Mouse (Mus musculus) lung, adult 2 months (tissue): ENCODE results near the gene Hist1h2bb. TPM values are rescaled to one million over a fixed set of nuclear protein-coding genes. Genes with fewer than 3 reads are reported as not detected.
A peak's percentile ranks its signal among the peaks of the same experiment; 100 is the strongest.

Source experiments
- DNase-seq: peaks from one replicate; pipeline ENCODE4 v3.0.0; 2022
- H3K4me1 ChIP-seq: fragments of 200-500 bp; 2 replicates; pipeline ENCODE4 v1.6.1; 2011; ENCODE audit warnings: low read length; ENCODE audit not compliant: control insufficient read depth, insufficient read depth
- H3K4me3 ChIP-seq: fragments of 200-500 bp; replicated peaks from 2 replicates; pipeline ENCODE3; 2011; ENCODE audit warnings: low read depth, mild to moderate bottlenecking, control low read depth, low read length; ENCODE audit errors: extremely low read depth
- CTCF ChIP-seq: fragments of 200-500 bp; IDR thresholded peaks from 2 replicates; pipeline ENCODE4 v1.5.1; 2011; ENCODE audit warnings: mild to moderate bottlenecking, low read length, control low read depth; ENCODE audit not compliant: insufficient read depth
- POLR2A ChIP-seq: fragments of 200-500 bp; IDR thresholded peaks from 2 replicates; pipeline ENCODE4 v1.6.1; 2011; ENCODE audit warnings: low read depth, mild to moderate bottlenecking, control low read depth, low read length, borderline replicate concordance; ENCODE audit errors: extremely low read depth
- WGBS: fragments of 180-500 bp; shearing (Covaris S2); methylation state at CpG from one replicate; pipeline ENCODE4 v1.1.7; 2018; 5-methylcytosine and 5-hydroxymethylcytosine counted together
- polyA plus RNA-seq: library from polyadenylated mRNA; depleted of rRNA; stranded (reverse); fragments of >200 nt; gene quantifications from 2 replicates; pipeline ENCODE4 v1.2.3, GENCODE M21; 2012

The Hist1h2bb gene
- polyA plus RNA-seq, 1 experiment: 2.5 TPM

DNA sequence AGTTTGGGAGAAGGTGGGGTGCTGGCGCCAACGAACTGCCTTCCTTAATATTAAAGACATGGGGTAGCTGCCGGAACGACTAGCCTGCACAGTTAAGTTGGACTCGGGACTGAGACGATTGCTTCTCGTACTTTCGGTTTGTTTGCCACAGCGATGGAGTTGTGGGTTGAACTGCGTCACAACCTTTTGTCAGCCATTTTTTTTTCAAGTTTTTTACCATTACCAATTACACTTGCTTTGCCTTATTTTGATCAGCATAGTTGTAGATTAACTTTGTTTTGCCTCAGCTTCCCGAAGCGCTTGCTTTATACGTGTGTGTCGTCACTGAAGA lies 6.6 kb upstream of the Hist1h2bb start:
- Histone ChIP-seq H3K4me3 (peak overlapping the region; percentile 100), H3K4me1 (peaks cover 4% of the 10 kb centered on the region)
- WGBS: 0% methylated on average over 14 of the region's 14 CpGs
- no peak for DNase-seq
- TF ChIP-seq POLR2A (peak; percentile 68; the same call in 1 of the 2 replicates), CTCF (no peak)

GRCm38 (mm10) chr13:23740256-23740840 lies 6.2 kb upstream of the Hist1h2bb start:
- no peak for DNase-seq

GRCm38 (mm10) chr13:23740910-23741309 lies 5.6 kb upstream of the Hist1h2bb start:
- Histone ChIP-seq H3K4me1 (peaks cover 4% of the 10 kb centered on the region), H3K4me3 (no peak overlapping the region)
- TF ChIP-seq CTCF: no peak
- no peak for TF ChIP-seq POLR2A
- no peak for DNase-seq
- WGBS: 50% methylated on average over 5 of the region's 5 CpGs

More at GRCm38 (mm10) chr13:23740256-23740840, 6.2 kb upstream of the Hist1h2bb start:
- TF ChIP-seq POLR2A (no peak), CTCF (no peak)
- Histone ChIP-seq H3K4me3 (peak overlapping the region; percentile 100), H3K4me1 (peaks cover 4% of the 10 kb centered on the region)
- WGBS: 13% methylated on average over 13 of the region's 13 CpGs

DNA sequence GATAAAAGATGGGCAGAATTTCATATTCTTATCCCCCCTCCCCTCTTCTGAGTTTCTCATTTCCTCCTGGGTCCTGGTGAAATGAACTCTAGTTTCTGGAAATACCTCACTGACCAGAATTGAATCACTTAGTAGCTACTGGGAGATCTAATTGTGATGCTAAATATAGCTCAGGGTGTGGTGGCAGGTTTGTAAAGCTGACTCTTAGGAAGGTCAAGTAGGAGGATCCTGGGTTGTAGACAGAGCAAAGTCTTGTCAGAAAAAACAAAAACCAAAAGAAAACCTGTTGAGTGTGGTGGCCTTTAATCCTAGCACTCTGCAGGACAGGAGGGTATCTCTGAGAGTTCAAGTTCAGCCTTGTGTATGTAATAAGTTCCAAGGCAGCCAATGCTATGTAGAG lies 4.5 kb upstream of the Hist1h2bb start:
- Histone ChIP-seq H3K4me3 (no peak overlapping the region), H3K4me1 (peaks cover 7% of the 10 kb centered on the region)
- TF ChIP-seq POLR2A (no peak), CTCF (no peak)
- no peak for DNase-seq

DNA sequence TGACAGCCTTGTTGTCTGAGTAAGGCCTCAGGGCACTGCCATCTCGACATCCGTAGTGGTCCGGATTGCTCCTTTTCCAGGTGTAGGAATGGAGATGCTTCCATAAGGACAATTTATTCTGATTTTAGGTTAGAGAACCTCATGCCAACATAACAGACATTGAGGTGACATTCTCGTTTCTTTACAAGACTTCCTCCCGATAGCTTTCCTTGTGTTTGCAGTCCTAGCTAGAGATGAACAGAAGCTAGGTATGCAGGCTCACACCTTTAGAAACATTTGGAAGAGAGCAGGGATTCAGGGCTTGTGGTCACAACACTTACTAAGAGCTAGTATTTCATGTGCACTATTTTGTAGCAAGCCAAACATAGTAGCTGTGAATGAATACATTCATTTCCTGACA lies 3.3 kb upstream of the Hist1h2bb start:
- Histone ChIP-seq H3K4me1 (peaks cover 7% of the 10 kb centered on the region), H3K4me3 (no peak overlapping the region)
- whole genome bisulfite sequencing: 80% methylated on average over 5 of the region's 5 CpGs
- TF ChIP-seq CTCF (no peak), POLR2A (no peak)
- DNase-seq: no peak

DNA sequence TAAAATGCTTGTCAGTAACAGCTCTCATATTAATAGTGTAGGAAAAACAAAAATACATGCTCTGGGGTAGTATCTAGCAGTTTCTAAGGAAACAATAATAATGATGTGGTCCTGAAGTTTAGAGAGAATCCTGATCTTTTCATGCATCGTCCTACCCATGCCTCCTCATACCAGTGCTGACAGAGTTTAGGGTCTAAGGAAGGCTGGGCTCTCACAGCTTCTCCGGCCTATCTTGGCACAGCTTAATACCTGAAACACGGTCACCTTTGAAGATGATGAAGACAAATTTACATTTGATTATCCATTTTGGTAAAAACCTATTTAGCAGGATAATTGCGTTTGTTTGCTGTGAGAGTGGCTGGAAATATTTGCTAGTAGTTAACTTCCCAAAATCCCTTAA lies 2.6 kb upstream of the Hist1h2bb start:
- no peak for TF ChIP-seq POLR2A
- WGBS: 44% methylated on average over 4 of the region's 4 CpGs
- Histone ChIP-seq H3K4me1 (peaks cover 7% of the 10 kb centered on the region), H3K4me3 (no peak overlapping the region)
- DNase-seq: no peak

DNA sequence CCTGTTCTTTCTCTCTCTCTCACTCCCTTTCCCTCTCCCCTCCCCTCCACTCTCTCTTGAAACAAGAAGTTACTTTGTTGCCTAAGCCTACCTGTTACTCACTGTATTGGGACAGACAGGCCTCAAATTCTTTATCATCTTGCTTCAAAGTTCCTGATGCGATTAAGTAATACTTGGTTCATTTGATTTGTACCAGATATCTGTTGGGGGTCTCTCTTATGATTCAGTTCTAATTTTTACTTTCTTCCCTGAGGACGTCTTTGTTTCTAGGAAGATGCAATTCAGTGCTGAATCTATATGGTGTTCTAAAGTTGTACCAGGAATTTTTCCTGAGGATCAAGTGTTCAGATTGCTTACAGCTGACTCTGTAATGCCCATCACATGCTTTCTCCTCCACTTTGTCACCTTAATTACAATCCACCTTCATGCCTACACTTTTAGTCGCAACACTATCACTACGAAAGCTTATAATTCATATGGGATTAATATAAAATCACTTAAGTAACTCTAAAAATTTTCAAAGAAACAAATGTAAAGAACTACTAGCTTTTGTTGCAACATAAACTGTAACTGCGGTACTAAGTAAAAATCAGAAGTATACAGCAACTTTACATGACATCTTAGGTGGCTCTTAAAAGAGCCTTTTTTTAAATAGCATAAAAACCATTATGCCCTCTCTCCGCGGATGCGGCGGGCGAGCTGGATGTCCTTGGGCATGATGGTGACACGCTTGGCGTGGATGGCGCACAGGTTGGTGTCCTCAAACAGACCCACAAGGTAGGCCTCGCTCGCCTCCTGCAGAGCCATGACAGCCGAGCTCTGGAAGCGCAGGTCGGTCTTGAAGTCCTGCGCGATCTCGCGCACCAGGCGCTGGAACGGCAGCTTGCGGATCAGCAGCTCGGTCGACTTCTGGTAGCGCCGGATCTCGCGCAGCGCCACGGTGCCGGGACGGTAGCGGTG lies 1.8 kb upstream of the Hist1h2bb start:
- peaks cover 7% of the 10 kb centered on the region for H3K4me1 ChIP-seq
- no peak overlapping the region for H3K4me3 ChIP-seq
- DNase-seq: no peak
- WGBS: 7% methylated on average over 24 of the region's 36 CpGs
- no peak for TF ChIP-seq POLR2A
- TF ChIP-seq CTCF: no peak

GRCm38 (mm10) chr13:23745381-23746161 lies 963 bp upstream of the Hist1h2bb start, which contains the start of gene Hist1h3c:
Hist1h3c (minus strand) TSS chr13:23745602.
- peaks cover 7% of the 10 kb centered on the region for H3K4me1 ChIP-seq
- WGBS: 2% methylated on average over 25 of the region's 28 CpGs
- TF ChIP-seq CTCF: no peak
- TF ChIP-seq POLR2A: no peak
- DNase-seq: peak; percentile 76
- H3K4me3 ChIP-seq: peak within 1 kb of the TSS; percentile 77

DNA sequence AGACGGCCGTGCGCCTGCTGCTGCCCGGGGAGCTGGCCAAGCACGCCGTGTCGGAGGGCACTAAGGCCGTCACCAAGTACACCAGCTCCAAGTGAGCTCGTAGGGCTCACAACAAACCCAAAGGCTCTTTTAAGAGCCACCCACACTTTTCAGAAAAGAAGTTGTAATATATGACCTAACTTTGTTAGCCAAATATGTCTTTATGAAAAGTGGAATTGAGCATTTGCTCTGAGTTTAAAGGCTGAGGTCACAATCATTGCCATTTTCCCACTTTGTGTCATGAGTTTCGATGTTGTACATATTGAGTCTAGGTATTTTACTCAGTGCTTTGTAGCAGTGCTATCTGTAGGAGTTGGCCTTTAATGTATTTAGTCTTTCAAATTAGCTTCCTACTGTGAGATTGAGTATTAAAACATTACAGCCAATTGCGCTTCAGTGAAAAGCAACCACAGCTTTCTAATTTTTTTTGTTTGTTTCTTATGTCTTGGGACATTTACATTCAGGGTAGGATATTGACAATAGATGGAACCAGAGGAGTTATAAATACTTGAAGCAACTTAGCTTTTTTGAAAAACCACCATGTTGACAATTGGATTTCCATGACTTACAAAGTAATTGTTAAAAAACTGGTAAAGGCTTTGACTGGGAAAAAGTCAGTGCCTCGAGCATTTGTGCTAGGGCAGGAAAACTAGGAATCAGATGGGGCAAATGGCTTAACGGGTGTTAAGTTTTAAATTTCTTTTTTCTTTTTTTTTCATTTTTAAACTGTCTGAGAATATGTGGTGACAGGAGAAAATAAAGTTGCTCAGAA lies 752 bp downstream of the Hist1h2bb start:
- WGBS: 7% methylated on average over 13 of the region's 13 CpGs
- Histone ChIP-seq H3K4me3 (no peak overlapping the region), H3K4me1 (peaks cover 3% of the 10 kb centered on the region; the same call in 1 of the 2 replicates)
- DNase-seq: no peak
- no peak for TF ChIP-seq CTCF
- TF ChIP-seq POLR2A: no peak
